ENCODE assay signal across 9 mouse cellular contexts in the genomic region with DNA sequence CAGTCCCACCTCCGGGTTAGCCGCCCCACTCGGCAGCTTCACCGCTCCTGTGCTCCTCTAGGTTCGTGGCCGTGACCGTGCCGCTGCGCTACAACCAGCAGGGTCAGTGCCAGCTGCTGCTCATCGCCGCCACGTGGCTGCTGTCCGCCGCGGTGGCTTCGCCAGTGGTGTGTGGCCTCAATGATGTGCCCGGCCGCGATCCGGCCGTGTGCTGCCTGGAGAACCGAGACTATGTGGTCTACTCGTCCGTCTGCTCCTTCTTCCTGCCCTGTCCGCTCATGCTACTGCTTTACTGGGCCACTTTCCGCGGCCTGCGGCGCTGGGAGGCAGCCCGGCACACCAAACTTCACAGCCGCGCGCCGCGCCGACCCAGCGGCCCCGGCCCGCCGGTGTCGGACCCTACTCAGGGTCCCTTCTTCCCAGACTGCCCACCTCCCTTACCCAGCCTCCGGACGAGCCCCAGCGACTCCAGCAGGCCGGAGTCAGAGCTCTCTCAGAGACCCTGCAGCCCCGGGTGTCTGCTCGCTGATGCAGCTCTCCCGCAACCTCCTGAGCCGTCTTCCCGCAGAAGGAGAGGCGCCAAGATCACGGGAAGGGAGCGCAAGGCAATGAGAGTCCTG. TPM values are rescaled to one million over a fixed set of nuclear protein-coding genes. Genes with fewer than 3 reads are reported as not detected.
DNase-seq lines count a peak whose midpoint lies in the region; ATAC-seq and TF ChIP-seq lines count a peak whose summit lies in the region.
"Had no signal": no experiment of that assay in that cellular context is flagged by ENCODE, and none has a peak within 500 bp of the region (broad histone marks: within the 10 kb centered on the region; RNA-seq: fewer than 3 reads in every experiment).

No protein-coding gene starts in this region.

- peak overlapping the region; percentile 62 for H3K4me2 ChIP-seq in forebrain, postnatal 0 days (ENCODE audit: low read depth)
- peak overlapping the region; percentile 64 for H3K4me2 ChIP-seq in midbrain, embryonic 11.5 days

- peak; percentile 12; the same call in 1 of the 2 replicates for ATAC-seq in forebrain, postnatal 0 days
- ATAC-seq in midbrain, embryonic 11.5 days (ENCODE audit: low FRiP score), result peak; percentile 33; the same call in 1 of the 2 replicates

- 0 out of 2 replicates have a peak, but pooled peaks have one; percentile 13 for TF ChIP-seq CTCF in forebrain, postnatal 0 days (IDR thresholded peaks at IDR 0.05; ENCODE audit: low read depth)

- no peaks in the 10 kb centered on the region for H3K9me3 ChIP-seq in forebrain, postnatal 0 days (ENCODE audit: low read length)
- no peaks in the 10 kb centered on the region for H3K9me3 ChIP-seq in midbrain, embryonic 11.5 days (ENCODE audit: control insufficient read depth, low read length)
- H3K9me3 ChIP-seq: G1E had no signal

- H3K36me3 ChIP-seq in forebrain, postnatal 0 days (ENCODE audit: insufficient read depth), result peaks cover 15% of the 10 kb centered on the region
- H3K36me3 ChIP-seq in midbrain, embryonic 11.5 days (ENCODE audit: control insufficient read depth, insufficient read depth, low read length), result peaks cover 4% of the 10 kb centered on the region

- peaks cover 6% of the 10 kb centered on the region; the same call in 1 of the 2 replicates for H3K4me1 ChIP-seq in forebrain, postnatal 0 days (ENCODE audit: insufficient read depth)
- H3K4me1 ChIP-seq in midbrain, embryonic 11.5 days (ENCODE audit: control insufficient read depth, insufficient read depth, low read length), result peaks cover 21% of the 10 kb centered on the region

- peak overlapping the region; percentile 25; the same call in 1 of the 2 replicates for H3K9ac ChIP-seq in forebrain, postnatal 0 days
- peak overlapping the region; percentile 48 for H3K9ac ChIP-seq in midbrain, embryonic 11.5 days (ENCODE audit: low read length)

- WGBS in forebrain, postnatal 0 days, result under 1% methylated on average over 52 of the region's 53 CpGs
- WGBS in midbrain, embryonic 11.5 days, result 1% methylated on average over 53 of the region's 53 CpGs

- DNase-seq in gastrocnemius, adult 18-20 months (ENCODE audit: low spot score), result peak; percentile 24
- no peak for DNase-seq in gastrocnemius, adult 8-10 months (ENCODE audit: low spot score in 2 of 2)
- DNase-seq in adrenal gland, postnatal 10 days, result peak; percentile 61
- DNase-seq in forebrain, postnatal 0 days, result no peak
- peak; percentile 38 to 65 for DNase-seq in kidney, postnatal 25 days
- DNase-seq in midbrain, embryonic 11.5 days (ENCODE audit: low spot score, missing footprints), result peak; percentile 96
- DNase-seq in thymus, postnatal 14 days, result no peak
- no peak for DNase-seq in spleen, postnatal 14 days (ENCODE audit: low spot score in 2 of 2)

- H3K4me3 ChIP-seq in forebrain, postnatal 0 days (ENCODE audit: low read depth, low read length), result peak overlapping the region; percentile 30
- H3K4me3 ChIP-seq in midbrain, embryonic 11.5 days (ENCODE audit: low read depth, low read length), result peak overlapping the region; percentile 27

- peaks cover 32% of the 10 kb centered on the region for H3K27me3 ChIP-seq in forebrain, postnatal 0 days (ENCODE audit: insufficient read depth, low read length)
- H3K27me3 ChIP-seq in midbrain, embryonic 11.5 days (ENCODE audit: control insufficient read depth, insufficient read depth, low read length), result peaks cover 57% of the 10 kb centered on the region

- no peak overlapping the region for H3K27ac ChIP-seq in forebrain, postnatal 0 days (ENCODE audit: low read depth, low read length)
- H3K27ac ChIP-seq in midbrain, embryonic 11.5 days (ENCODE audit: low read depth, low read length), result no peak overlapping the region

RNA-seq across cellular contexts. Expression of gene Drd4, which starts 2.2 kb away (rescaled TPM):
- total RNA-seq in gastrocnemius, adult 18-20 months (2021), result not detected
- total RNA-seq in gastrocnemius, adult 8-10 months (2022), result not detected
- total RNA-seq in adrenal gland, postnatal 10 days (2021), result under 1 TPM in 1 of 2 experiments, not detected in 1; 0.36 TPM
- 0.31 and 0.38 TPM in 2 replicates for total RNA-seq in forebrain, postnatal 0 days (2014; rRNA removed)
- 0.90 and 0.98 TPM in 2 replicates for polyA plus RNA-seq in forebrain, postnatal 0 days (2015; fragmentation: Nextera tagmentation; extraction: Ambion mirVana)
- 0.14 and 0.17 TPM in 2 replicates for polyA plus RNA-seq in midbrain, embryonic 11.5 days (2014; fragmentation: Nextera tagmentation; extraction: Ambion mirVana)
- polyA plus RNA-seq: G1E had no signal

RNA-seq across cellular contexts. Expression of gene Sct, which starts 15.0 kb away (rescaled TPM):
- not detected for total RNA-seq in gastrocnemius, adult 18-20 months (2021)
- not detected for total RNA-seq in gastrocnemius, adult 8-10 months (2022)
- 1 to 10 TPM; 2.8 to 3.2 TPM for total RNA-seq in adrenal gland, postnatal 10 days (2021)
- total RNA-seq in forebrain, postnatal 0 days (2014; rRNA removed), result not detected in 2 replicates
- 2.9 and 3.9 TPM in 2 replicates for polyA plus RNA-seq in forebrain, postnatal 0 days (2015; fragmentation: Nextera tagmentation; extraction: Ambion mirVana)
- 1.1 TPM in 2 replicates for polyA plus RNA-seq in midbrain, embryonic 11.5 days (2014; fragmentation: Nextera tagmentation; extraction: Ambion mirVana)
- total RNA-seq: G1E had no signal
- polyA plus RNA-seq: G1E had no signal

RNA-seq across cellular contexts. Expression of gene Cdhr5, which starts 17.4 kb away (rescaled TPM):
- total RNA-seq in gastrocnemius, adult 18-20 months (2021), result not detected
- not detected for total RNA-seq in gastrocnemius, adult 8-10 months (2022)
- 1 to 10 TPM; 5.6 to 6.9 TPM for total RNA-seq in adrenal gland, postnatal 10 days (2021)
- total RNA-seq in forebrain, postnatal 0 days (2014; rRNA removed), result not detected in 2 replicates
- polyA plus RNA-seq in forebrain, postnatal 0 days (2015; fragmentation: Nextera tagmentation; extraction: Ambion mirVana), result not detected in 2 replicates
- not detected in 2 replicates for polyA plus RNA-seq in midbrain, embryonic 11.5 days (2014; fragmentation: Nextera tagmentation; extraction: Ambion mirVana)
- polyA plus RNA-seq: G1E had no signal

RNA-seq across cellular contexts. Expression of gene Irf7, which starts 27.7 kb away (rescaled TPM):
- total RNA-seq in gastrocnemius, adult 18-20 months (2021), result 1 to 10 TPM in 1 of 2 experiments, under 1 TPM in 1; 0.25 to 1.4 TPM
- under 1 TPM; 0.27 to 0.80 (median 0.50) TPM for total RNA-seq in gastrocnemius, adult 8-10 months (2022)
- total RNA-seq in adrenal gland, postnatal 10 days (2021), result 1 to 10 TPM; 3.7 to 4.8 TPM
- total RNA-seq in forebrain, postnatal 0 days (2014; rRNA removed), result 1.3 and 3.8 TPM in 2 replicates
- polyA plus RNA-seq in forebrain, postnatal 0 days (2015; fragmentation: Nextera tagmentation; extraction: Ambion mirVana), result 3.4 and 3.7 TPM in 2 replicates
- 0.81 and 1.4 TPM in 2 replicates for polyA plus RNA-seq in midbrain, embryonic 11.5 days (2014; fragmentation: Nextera tagmentation; extraction: Ambion mirVana)

RNA-seq across cellular contexts. Expression of gene Deaf1, which starts 33.5 kb away (rescaled TPM):
- 10 to 100 TPM in 1 of 2 experiments, 1 to 10 TPM in 1; 8.9 to 13.2 TPM for total RNA-seq in gastrocnemius, adult 18-20 months (2021)
- total RNA-seq in gastrocnemius, adult 8-10 months (2022), result 10 to 100 TPM; 10.6 to 15.1 (median 12.7) TPM
- 10 to 100 TPM; 39.9 to 59.2 TPM for total RNA-seq in adrenal gland, postnatal 10 days (2021)
- 238 and 239 TPM in 2 replicates for total RNA-seq in forebrain, postnatal 0 days (2014; rRNA removed)
- 282 and 289 TPM in 2 replicates for polyA plus RNA-seq in forebrain, postnatal 0 days (2015; fragmentation: Nextera tagmentation; extraction: Ambion mirVana)
- 61.6 and 66.9 TPM in 2 replicates for polyA plus RNA-seq in midbrain, embryonic 11.5 days (2014; fragmentation: Nextera tagmentation; extraction: Ambion mirVana)

Comparison
In these comparisons a context has a peak if more than half of its experiments do, and no peak if none do; other contexts are left out.
1. DNase-seq: peak in gastrocnemius, adult 18-20 months (single experiment), adrenal gland, postnatal 10 days (single experiment), kidney, postnatal 25 days (2 of 2) and midbrain, embryonic 11.5 days (single experiment); none in gastrocnemius, adult 8-10 months (0 of 2), forebrain, postnatal 0 days (single experiment), thymus, postnatal 14 days (single experiment) and spleen, postnatal 14 days (0 of 2).